Mouse (Mus musculus) testis, adult 2 months (tissue): ENCODE data around the gene Pwwp2a.

ENCODE experiments used
- CTCF ChIP-seq: fragments of 200-500 bp; IDR thresholded peaks from 2 replicates; pipeline ENCODE4 v1.5.1; 2012; ENCODE audit warnings: low read depth, mild to moderate bottlenecking, inconsistent platforms, low read length, moderate library complexity; ENCODE audit not compliant: control insufficient read depth, insufficient read depth, insufficient replicate concordance
- POLR2A ChIP-seq: fragments of 200-500 bp; IDR thresholded peaks from 2 replicates; pipeline ENCODE4 v1.6.1; 2012; ENCODE audit warnings: low read depth, mild to moderate bottlenecking, inconsistent platforms, low read length, moderate library complexity; ENCODE audit not compliant: control insufficient read depth

DNA sequence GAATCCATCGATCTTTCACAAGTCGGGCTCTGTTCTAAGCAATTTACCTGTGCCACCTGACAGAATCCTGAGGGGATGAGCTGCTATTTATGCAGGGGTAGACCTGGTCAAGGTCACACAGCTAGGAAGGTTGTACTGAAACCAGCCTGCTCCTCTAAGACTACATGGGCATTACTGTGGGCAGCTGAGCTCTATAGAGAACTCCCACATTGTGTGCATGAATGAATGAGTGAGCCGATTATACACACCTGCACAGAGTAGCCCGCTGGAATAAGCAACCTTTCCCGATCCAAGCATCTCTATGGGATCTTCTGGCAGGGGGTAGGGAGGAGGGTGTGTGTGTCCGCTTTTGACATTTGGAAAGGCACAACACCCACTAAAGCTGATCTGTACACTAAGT is 48.6 kb upstream of the Pwwp2a start:
- no peak for TF ChIP-seq CTCF
- TF ChIP-seq POLR2A = no peak
